Mouse (Mus musculus) lung, embryonic 16.5 days (tissue): ENCODE data around the gene Zbed4. TPM values are rescaled to one million over a fixed set of nuclear protein-coding genes. Genes with fewer than 3 reads are reported as not detected.
A peak's percentile ranks its signal among the peaks of the same experiment; 100 is the strongest.
"Not testable (repeated sequence)": the region's sequence is repeated elsewhere in the genome, so short reads cannot be mapped to it uniquely, and the experiment has no call there.

ENCODE experiments used
- ATAC-seq: fragments of 200-750 bp; cut with Nextera tagmentation; 2 replicates; pipeline ENCODE4 v1.8.0; 2017; ENCODE audit warnings: low read depth, mild to moderate bottlenecking, moderate library complexity
- H3K27ac ChIP-seq: fragments of 300-500 bp; sonication (generic); 2 replicates; pipeline ENCODE4 v1.5.1; 2014; ENCODE audit warnings: mild to moderate bottlenecking, control low read depth, low read length
- H3K27me3 ChIP-seq: fragments of 300-500 bp; sonication (generic); 2 replicates; pipeline ENCODE4 v1.6.1; 2014; ENCODE audit warnings: low read depth, low read length, mixed read lengths; ENCODE audit not compliant: control insufficient read depth, insufficient read depth
- H3K36me3 ChIP-seq: fragments of 300-500 bp; sonication (generic); 2 replicates; pipeline ENCODE4 v1.6.1; 2014; ENCODE audit warnings: low read length; ENCODE audit not compliant: control insufficient read depth, insufficient read depth
- H3K4me1 ChIP-seq: fragments of 300-500 bp; sonication (generic); replicated peaks from 2 replicates; pipeline ENCODE4 v1.6.1; 2014; ENCODE audit warnings: low read length, mixed read lengths; ENCODE audit not compliant: control insufficient read depth, insufficient read depth
- H3K4me2 ChIP-seq: fragments of 300-500 bp; sonication (generic); 2 replicates; pipeline ENCODE4 v1.6.1; 2014; ENCODE audit warnings: low read depth, low read length, control low read depth
- H3K4me3 ChIP-seq: fragments of 300-500 bp; sonication (generic); 2 replicates; pipeline ENCODE4 v1.5.1; 2014; ENCODE audit warnings: mild to moderate bottlenecking, low read length, control low read depth
- H3K9ac ChIP-seq: fragments of 300-500 bp; sonication (generic); 2 replicates; pipeline ENCODE4 v1.6.1; 2014; ENCODE audit warnings: low read length, control low read depth
- H3K9me3 ChIP-seq: fragments of 300-500 bp; sonication (generic); 2 replicates; pipeline ENCODE4 v1.6.1; 2016; ENCODE audit warnings: low read length; ENCODE audit not compliant: control insufficient read depth
- WGBS: fragments of 180-500 bp; shearing (Covaris S2); extraction: QIAGEN DNeasy Blood & Tissue Kit; methylation state at CpG from one replicate; pipeline ENCODE4 v1.1.7; 2014; 5-methylcytosine and 5-hydroxymethylcytosine counted together
- polyA plus RNA-seq: library from polyadenylated mRNA; unstranded; fragments of >200 nt; fragmentation: Nextera tagmentation; extraction: Ambion mirVana; gene quantifications from 2 replicates; pipeline ENCODE4 v1.2.1, GENCODE M21; 2015

Zbed4 gene
- polyA plus RNA-seq, 1 experiment from 2014 or later = 16.2 TPM

GRCm38 (mm10) chr15:88750032-88750431 is 1.4 kb upstream of the Zbed4 start:
- H3K27me3 ChIP-seq = no peaks in the 10 kb centered on the region
- WGBS = 72% methylated on average over 10 of the region's 10 CpGs
- no peak overlapping the region for H3K27ac ChIP-seq
- no peaks in the 10 kb centered on the region for H3K9me3 ChIP-seq
- H3K4me2 ChIP-seq = no peak overlapping the region
- H3K9ac ChIP-seq = no peak overlapping the region
- peaks cover 14% of the 10 kb centered on the region for H3K4me1 ChIP-seq
- H3K36me3 ChIP-seq = no peaks in the 10 kb centered on the region
- ATAC-seq = no peak
- no peak overlapping the region for H3K4me3 ChIP-seq

GRCm38 (mm10) chr15:88750677-88751563 is 540 bp upstream of the Zbed4 start:
- H3K27ac ChIP-seq = peak overlapping the region; percentile 94
- H3K4me1 ChIP-seq = peaks cover 14% of the 10 kb centered on the region
- ATAC-seq = peak; percentile 98
- WGBS = 5% methylated on average over 53 of the region's 54 CpGs
- no peaks in the 10 kb centered on the region for H3K36me3 ChIP-seq
- no peaks in the 10 kb centered on the region for H3K9me3 ChIP-seq
- H3K4me2 ChIP-seq = peak overlapping the region; percentile 89
- peak overlapping the region; percentile 74 for H3K9ac ChIP-seq
- peak overlapping the region; percentile 85 for H3K4me3 ChIP-seq
- no peaks in the 10 kb centered on the region for H3K27me3 ChIP-seq

- peak overlapping the region; percentile 83 for H3K27ac ChIP-seq
- WGBS = under 1% methylated on average over 8 of the region's 8 CpGs
- ATAC-seq = no peak
- H3K4me2 ChIP-seq = peak overlapping the region; percentile 89
- no peaks in the 10 kb centered on the region for H3K9me3 ChIP-seq
- H3K4me1 ChIP-seq = peaks cover 14% of the 10 kb centered on the region
- H3K9ac ChIP-seq = peak overlapping the region; percentile 84
- H3K36me3 ChIP-seq = no peaks in the 10 kb centered on the region
- no peaks in the 10 kb centered on the region for H3K27me3 ChIP-seq
- peak overlapping the region; percentile 85 for H3K4me3 ChIP-seq
Observed at GRCm38 (mm10) chr15:88752403-88752733, 908 bp downstream of the Zbed4 start.

- Histone ChIP-seq H3K4me1 (peaks cover 16% of the 10 kb centered on the region), H3K27ac (no peak overlapping the region), H3K27me3 (no peaks in the 10 kb centered on the region), H3K9me3 (no peaks in the 10 kb centered on the region), H3K36me3 (0 out of 2 replicates have a peak, but pooled peaks cover 2% of the 10 kb centered on the region), H3K9ac (no peak overlapping the region), H3K4me2 (no peak overlapping the region), H3K4me3 (no peak overlapping the region)
- ATAC-seq = no peak
- 59% methylated on average over 2 of the region's 2 CpGs for WGBS
Observed at GRCm38 (mm10) chr15:88754896-88755295, 3.4 kb downstream of the Zbed4 start.

- Histone ChIP-seq H3K36me3 (peaks cover 2% of the 10 kb centered on the region; the same call in 1 of the 2 replicates), H3K9me3 (no peaks in the 10 kb centered on the region), H3K27me3 (no peaks in the 10 kb centered on the region), H3K4me3 (no peak overlapping the region), H3K27ac (no peak overlapping the region), H3K9ac (no peak overlapping the region), H3K4me2 (no peak overlapping the region), H3K4me1 (peaks cover 10% of the 10 kb centered on the region)
- no peak for ATAC-seq
- WGBS = 98% methylated on average over 18 of the region's 18 CpGs
Observed at GRCm38 (mm10) chr15:88755761-88756160, 4.3 kb downstream of the Zbed4 start.

- 56% methylated on average over 3 of the region's 3 CpGs for WGBS
- Histone ChIP-seq H3K9ac (no peak overlapping the region), H3K27ac (peak overlapping the region; percentile 85), H3K4me2 (peak overlapping the region; percentile 10; the same call in 1 of the 2 replicates), H3K9me3 (no peaks in the 10 kb centered on the region), H3K27me3 (no peaks in the 10 kb centered on the region), H3K36me3 (peaks cover 2% of the 10 kb centered on the region; the same call in 1 of the 2 replicates), H3K4me3 (no peak overlapping the region), H3K4me1 (peaks cover 6% of the 10 kb centered on the region)
- ATAC-seq = peak; percentile 62; the same call in 1 of the 2 replicates
Observed at GRCm38 (mm10) chr15:88758061-88758460, 6.6 kb downstream of the Zbed4 start.

GRCm38 (mm10) chr15:88761551-88761950 is 10.1 kb downstream of the Zbed4 start:
- no peak for ATAC-seq
- H3K27me3 ChIP-seq = no peaks in the 10 kb centered on the region
- peaks cover 5% of the 10 kb centered on the region for H3K36me3 ChIP-seq
- 0 out of 2 replicates have a peak, but pooled peaks cover 2% of the 10 kb centered on the region for H3K4me1 ChIP-seq
- WGBS = 95% methylated on average over 4 of the region's 4 CpGs
- no peaks in the 10 kb centered on the region for H3K9me3 ChIP-seq
- H3K9ac ChIP-seq = no peak overlapping the region
- H3K4me2 ChIP-seq = no peak overlapping the region
- no peak overlapping the region for H3K27ac ChIP-seq
- H3K4me3 ChIP-seq = no peak overlapping the region

GRCm38 (mm10) chr15:88766139-88766538 is 14.7 kb downstream of the Zbed4 start:
- peaks cover 12% of the 10 kb centered on the region for H3K36me3 ChIP-seq
- not testable (repeated sequence) for H3K27ac ChIP-seq, H3K9ac ChIP-seq, H3K9me3 ChIP-seq, H3K4me2 ChIP-seq, H3K4me1 ChIP-seq, H3K4me3 ChIP-seq, ATAC-seq, H3K27me3 ChIP-seq
- WGBS = 91% methylated on average over 2 of the region's 2 CpGs

GRCm38 (mm10) chr15:88768537-88768936 is 17.1 kb downstream of the Zbed4 start:
- Histone ChIP-seq H3K36me3 (peaks cover 13% of the 10 kb centered on the region), H3K9me3 (no peaks in the 10 kb centered on the region), H3K9ac (no peak overlapping the region), H3K27me3 (no peaks in the 10 kb centered on the region), H3K4me1 (no peaks in the 10 kb centered on the region; the same call in 1 of the 2 replicates), H3K27ac (no peak overlapping the region), H3K4me2 (no peak overlapping the region), H3K4me3 (no peak overlapping the region)
- WGBS = 58% methylated on average over 1 of the region's 1 CpGs
- no peak for ATAC-seq
